Mouse (Mus musculus) CD4-positive helper T cell, adult 2 months (primary cell): ENCODE data around the gene Gm37240.
"Not testable (repeated sequence)": the region's sequence is repeated elsewhere in the genome, so short reads cannot be mapped to it uniquely, and the experiment has no call there.

ENCODE experiments used
- DNase-seq: peaks from one replicate; pipeline ENCODE4 v3.0.0-alpha.2; 2012; ENCODE audit warnings: low read depth, missing footprints, low spot score

Gene Gm37240

GRCm38 (mm10) chr3:84602759-84603158 lies 1284.6 kb downstream of the Gm37240 start:
- no peak for DNase-seq

- no peak for DNase-seq
These were observed 1285.3 kb downstream of the Gm37240 start for GRCm38 (mm10) chr3:84601870-84602495.

DNA sequence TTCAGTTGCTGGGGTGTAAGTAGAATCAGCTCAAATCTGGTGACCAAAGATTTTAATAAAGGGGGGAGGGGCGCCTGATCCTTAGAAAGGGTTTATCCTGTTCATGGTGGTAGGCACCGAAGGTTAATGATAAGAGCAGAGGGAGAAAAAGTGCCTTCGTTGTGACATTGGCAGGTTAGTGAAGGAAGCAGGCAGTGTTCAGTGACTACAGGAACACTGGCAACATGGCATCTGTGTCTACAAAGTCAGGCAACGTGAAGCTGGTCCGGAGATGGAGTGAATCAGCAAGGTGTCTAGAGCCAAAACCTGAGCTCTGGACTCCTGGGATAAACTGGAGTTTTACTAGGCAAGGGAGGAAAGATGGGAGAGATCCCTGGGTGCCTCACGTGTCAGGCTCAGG lies 1288.6 kb downstream of the Gm37240 start:
- DNase-seq = no peak

GRCm38 (mm10) chr3:84597996-84598734 lies 1289.2 kb downstream of the Gm37240 start:
- no peak for DNase-seq

GRCm38 (mm10) chr3:84595677-84596234 lies 1291.6 kb downstream of the Gm37240 start:
- DNase-seq = no peak

DNA sequence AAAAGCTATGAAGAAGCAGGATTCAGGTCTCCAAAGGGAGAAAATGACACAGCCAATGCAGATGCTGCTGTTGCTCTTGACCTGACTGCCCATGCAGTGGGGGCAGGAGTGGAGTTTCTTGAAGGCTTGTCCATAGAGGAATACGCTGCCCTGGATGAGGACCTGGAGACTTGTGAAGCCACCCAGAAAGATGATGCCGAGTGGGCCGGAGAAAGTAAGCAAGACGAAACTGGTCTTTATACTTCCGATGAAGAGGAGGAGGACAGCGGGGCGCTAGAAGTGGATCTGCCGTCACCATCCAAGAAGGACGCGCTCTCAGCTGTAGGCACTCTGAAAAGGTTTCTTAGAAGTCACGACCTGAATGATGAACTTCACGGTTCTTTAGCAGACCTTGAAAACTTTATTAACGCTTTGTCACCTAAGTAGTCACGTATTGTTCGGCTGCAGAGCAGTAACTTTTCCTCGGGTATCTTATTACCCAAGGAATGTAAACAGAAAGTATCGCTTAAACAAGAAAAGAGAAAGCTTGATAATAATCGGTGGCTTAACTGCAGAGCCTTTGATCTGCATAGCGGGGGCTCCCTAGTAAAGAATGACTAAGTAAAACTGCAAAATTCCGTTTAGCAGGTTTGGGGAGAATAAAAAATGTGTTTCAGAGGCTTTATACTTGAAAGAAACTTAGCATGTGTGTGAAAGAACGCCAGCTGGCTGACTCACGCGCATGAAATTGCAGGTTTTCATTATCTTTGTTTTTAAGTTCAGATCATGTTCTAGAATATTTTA lies 1292.2 kb downstream of the Gm37240 start:
- DNase-seq = peak; percentile 29

GRCm38 (mm10) chr3:84593274-84593673 lies 1294.0 kb downstream of the Gm37240 start, which contains the start of gene Tigd4:
Gene Tigd4, plus strand, starts transcription at chr3:84593574.
- DNase-seq = no peak

DNA sequence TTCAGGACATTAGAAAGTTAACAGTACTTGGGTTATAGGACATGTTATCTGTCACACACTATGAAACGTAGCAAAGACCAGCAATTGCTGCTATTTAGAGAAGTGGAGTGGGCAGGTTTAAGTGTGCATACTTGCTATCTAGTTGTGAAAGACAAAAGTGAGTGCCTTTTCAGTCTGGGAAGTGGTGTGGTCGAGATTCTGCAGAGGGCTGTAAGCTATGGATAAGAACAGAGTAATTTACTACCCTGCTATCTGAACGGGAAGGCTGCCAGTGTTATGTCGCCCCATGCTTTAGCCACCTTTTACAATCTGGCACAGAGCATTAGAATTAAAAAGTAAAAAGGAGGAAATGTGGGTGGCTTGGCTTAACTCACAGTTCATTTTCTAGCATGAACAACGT lies 1300.6 kb downstream of the Gm37240 start:
- DNase-seq = no peak

- DNase-seq = no peak
These were observed 1304.4 kb downstream of the Gm37240 start for GRCm38 (mm10) chr3:84582913-84583276.

- DNase-seq = peak; percentile 92
These were observed 1305.0 kb downstream of the Gm37240 start, which contains the start of gene Arfip1 for GRCm38 (mm10) chr3:84582023-84582912. Gene Arfip1, minus strand, starts transcription at chr3:84582625.

DNA sequence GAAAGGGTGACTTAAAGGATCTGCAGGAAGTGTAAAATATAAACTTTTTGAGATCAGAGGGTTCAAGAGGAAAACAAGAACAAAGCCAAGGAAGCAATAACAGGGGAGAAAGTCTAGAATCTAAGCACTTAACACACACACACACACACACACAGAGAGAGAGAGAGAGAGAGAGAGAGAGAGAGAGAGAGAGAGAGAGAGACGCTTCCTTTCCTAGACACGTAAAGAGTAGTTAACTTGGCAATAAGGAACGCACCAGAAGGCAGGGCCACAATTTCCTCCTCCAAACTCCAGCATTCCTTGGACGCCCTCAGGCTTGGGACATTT lies 1305.7 kb downstream of the Gm37240 start:
- peak; percentile 57 for DNase-seq

- no peak for DNase-seq
These were observed 1306.6 kb downstream of the Gm37240 start for GRCm38 (mm10) chr3:84580716-84581115.

DNA sequence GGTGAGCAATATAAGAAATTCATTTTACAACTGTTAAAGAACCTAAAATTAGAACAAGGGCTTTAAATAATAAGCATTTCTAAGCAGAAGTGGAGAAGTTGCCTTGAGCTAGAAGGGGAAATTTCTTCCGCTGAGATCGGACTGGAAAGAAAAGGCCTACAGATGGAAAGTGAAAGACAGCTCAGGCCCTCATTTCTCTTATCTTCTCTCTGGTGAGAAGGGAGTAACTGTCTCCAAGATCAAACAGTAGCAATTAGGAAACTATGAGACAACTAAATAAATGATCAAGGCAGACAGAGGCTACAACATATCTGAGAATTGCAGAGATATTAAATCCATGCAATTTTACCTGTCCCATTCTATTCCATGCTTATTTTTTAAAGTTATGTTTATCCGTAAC lies 1316.8 kb downstream of the Gm37240 start:
- DNase-seq = peak; percentile 51

GRCm38 (mm10) chr3:84569587-84569986 lies 1317.7 kb downstream of the Gm37240 start:
- DNase-seq = peak; percentile 34

DNA sequence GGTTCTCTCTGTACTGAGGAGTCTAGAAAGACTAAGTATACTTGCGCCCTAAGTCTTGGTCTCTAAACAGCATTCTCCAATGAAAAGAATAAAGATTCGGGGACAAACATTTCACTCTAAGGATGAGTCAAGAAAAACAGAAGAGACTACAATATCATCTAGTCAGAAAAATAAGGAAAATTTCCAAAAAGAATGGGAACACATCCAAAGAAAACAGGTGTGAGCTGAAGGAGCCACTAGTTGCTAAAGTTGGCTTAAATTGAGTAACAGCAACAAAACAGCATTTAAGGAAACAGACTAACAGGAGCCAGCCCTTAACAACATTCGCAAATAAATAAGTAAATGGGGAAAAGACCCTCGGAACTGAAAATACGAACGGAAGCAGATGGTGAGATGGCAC lies 1318.8 kb downstream of the Gm37240 start:
- DNase-seq = no peak

DNA sequence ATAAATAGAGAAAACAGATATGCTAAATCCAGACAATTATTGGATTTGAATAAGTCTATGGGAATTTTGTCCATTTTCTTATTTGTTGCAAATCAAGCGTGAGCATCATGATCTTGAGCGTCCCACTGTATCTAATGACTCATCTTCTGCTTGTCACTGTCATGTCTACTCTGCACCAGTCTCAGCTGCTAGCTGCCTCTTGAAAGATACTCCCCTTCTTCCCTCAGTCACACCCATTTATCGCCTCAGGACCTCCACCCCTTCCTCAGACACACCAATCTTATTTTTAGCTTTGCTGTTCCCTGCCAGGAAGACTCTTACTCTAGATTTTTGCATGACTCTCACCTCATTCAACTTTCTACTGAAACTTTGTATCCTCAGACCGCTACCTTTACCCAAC lies 1323.9 kb downstream of the Gm37240 start:
- DNase-seq = no peak

DNA sequence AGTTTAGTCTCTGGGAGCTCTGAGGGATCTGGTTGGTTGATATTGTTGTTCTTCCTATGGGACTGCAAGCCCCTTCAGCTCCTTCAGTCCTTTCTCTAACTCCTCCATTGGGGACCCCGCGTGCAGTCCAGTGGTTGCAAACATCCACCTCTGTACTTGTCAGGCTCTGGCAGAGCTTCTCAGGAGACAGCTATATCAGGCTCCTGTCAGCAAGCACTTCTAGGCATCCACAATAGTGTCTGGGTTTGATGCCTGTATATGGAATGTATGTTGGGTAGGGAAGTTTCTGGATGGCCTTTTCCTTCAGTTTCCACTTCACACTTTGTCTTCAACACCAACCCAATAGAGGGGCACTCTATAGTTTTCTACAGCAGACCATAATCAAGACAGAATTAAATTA lies 1324.4 kb downstream of the Gm37240 start:
- not testable (repeated sequence) for DNase-seq

DNA sequence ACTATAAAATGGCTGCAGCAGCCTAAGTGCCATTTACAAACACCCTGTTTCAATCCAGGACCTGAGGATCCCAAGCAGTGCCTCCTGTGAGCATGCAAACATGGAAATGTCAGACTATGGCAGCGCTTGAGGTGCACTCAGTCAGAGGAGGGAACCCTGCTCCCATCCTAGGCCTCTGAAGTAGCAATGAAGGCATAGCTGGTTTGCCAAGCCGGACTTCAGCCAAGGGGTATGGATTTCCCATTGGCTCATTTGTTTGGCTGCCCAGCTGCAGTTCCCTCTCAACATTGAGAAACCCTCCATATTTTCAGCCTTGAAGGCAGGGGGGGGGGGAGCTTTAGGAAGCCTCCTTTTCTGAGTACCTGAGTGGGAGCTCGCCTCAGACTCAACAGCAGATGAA lies 1329.0 kb downstream of the Gm37240 start:
- DNase-seq = no peak

DNA sequence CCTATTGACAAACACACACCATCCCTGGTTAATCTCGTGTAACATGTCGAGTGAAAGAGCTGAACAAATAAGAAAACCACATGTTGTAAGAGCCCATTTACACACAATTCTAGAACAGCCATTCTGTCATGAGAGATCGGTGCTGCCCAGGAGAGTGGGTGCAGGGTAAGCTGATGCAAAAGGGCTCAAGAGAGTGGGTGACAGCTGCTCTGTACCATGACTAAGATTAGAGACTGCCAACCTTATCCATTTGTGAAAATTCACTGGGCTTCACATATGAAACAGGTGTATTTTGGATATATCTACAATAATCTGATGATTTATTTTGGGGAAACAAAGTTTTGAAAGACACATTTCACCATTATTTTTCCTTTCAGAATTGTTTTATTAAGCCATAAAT lies 1331.5 kb downstream of the Gm37240 start:
- no peak for DNase-seq

DNA sequence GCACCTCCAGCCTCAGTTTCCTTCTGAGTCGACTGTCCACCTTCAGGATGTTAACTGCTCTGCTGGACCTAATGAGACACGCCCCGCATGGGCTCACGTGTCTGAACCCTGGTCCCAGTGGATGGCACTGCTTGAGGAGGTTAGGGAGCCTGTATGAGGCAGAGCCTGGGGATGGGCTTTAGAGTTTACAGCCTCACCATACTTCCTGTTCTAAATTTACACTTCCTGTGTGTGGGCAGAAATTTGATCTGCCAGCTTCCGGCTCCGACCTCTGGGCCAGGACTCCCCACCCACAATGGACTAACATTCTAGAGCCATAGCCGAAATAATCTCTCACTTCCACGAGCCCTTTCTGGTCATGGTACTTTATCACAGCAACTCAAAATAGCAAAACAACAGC lies 1340.1 kb downstream of the Gm37240 start:
- DNase-seq = peak; percentile 36

DNA sequence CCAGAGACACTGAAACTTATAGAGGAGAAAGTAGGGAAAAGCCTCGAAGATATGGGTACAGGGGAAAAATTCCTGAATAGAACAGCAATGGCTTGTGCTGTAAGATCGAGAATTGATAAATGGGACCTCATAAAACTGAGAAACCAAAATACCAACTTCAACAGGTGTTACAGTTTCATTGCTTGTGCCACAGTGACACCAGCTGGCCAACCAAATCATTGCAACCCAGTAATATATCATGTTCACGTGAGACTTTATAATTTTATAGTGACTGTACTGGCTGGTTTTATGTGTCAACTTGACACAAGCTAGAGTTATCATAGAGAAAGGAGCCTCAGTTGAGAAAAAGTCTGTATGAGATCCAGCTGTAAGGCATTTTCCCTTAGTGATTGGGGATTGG lies 1344.9 kb downstream of the Gm37240 start:
- DNase-seq = peak; percentile 56
